Mouse (Mus musculus) myocyte (in vitro differentiated cells): Measurements from ENCODE around the gene Abhd17b.
A peak's percentile ranks its signal among the peaks of the same experiment; 100 is the strongest.

ENCODE experiments used
- CEBPB ChIP-seq: IDR thresholded peaks from 2 replicates; pipeline ENCODE4 v1.6.1; 2011; ENCODE audit warnings: mild to moderate bottlenecking, moderate library complexity; ENCODE audit not compliant: poor library complexity, insufficient read depth, severe bottlenecking
- E2F4 ChIP-seq: IDR thresholded peaks from one replicate; pipeline ENCODE4 v1.6.1; 2011; ENCODE audit warnings: mild to moderate bottlenecking, control low read depth, moderate library complexity; ENCODE audit not compliant: insufficient read depth
- MAX ChIP-seq: IDR thresholded peaks from one replicate; pipeline ENCODE4 v1.6.1; 2011; ENCODE audit warnings: low read depth, mild to moderate bottlenecking, control low read depth
- MYOG ChIP-seq, 3 experiments: IDR thresholded peaks; one replicate each; pipeline ENCODE4 v1.6.1; 2011; ENCODE audit warnings: control low read depth in 2 of 3, low read depth in 2 of 3, mild to moderate bottlenecking in 2 of 3; ENCODE audit not compliant: insufficient read length in 2 of 3, control insufficient read depth in 1 of 3, insufficient read depth in 1 of 3
- POLR2A ChIP-seq: IDR thresholded peaks from one replicate; pipeline ENCODE4 v1.6.1; 2011; ENCODE audit warnings: low read depth, mild to moderate bottlenecking, control low read depth, moderate library complexity; ENCODE audit not compliant: insufficient read length
- TCF3 ChIP-seq: IDR thresholded peaks from one replicate; pipeline ENCODE4 v1.6.1; 2011; ENCODE audit warnings: low read depth, control low read depth; ENCODE audit not compliant: insufficient read length

DNA sequence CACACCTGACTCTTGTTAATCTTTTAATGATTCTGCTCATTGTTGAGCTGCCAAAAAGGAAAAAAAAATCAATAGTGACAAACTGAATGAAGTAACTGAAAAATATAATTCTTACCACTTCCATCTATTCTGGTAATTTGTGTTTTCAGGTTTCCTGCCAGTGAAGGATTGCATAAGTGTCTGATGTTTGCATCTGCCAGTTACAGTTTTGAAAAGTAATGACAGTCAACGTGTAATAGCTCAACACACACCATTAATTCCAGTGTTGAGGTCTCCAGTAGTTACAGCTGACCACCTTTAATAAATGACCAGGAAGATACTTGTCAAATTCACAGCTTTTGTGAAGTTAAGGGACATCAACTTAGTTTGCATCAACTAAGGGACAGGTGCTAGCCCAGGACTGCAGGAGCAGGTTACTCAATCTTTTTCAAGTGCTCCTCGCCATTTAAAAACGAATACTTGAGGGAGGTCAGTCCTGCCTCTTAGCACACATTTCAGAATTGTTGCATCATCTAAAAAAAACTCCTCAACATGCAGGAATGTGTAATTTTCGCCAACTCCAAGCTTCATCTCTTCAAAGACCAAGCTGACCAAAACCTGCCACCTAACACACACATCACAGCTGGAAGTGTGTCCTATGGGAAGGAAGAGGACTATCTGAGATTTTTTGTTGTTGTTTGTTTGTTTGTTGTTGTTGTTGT, 10.9 kb downstream of the Abhd17b start:
- TF ChIP-seq MYOG (IDR thresholded peaks at IDR 0.05; ENCODE audit: control insufficient read depth in 1 of 3, insufficient read depth in 1 of 3, insufficient read length in 2 of 3, low read depth in 2 of 3) (no peak), E2F4 (no peak), POLR2A (no peak), CEBPB (peak; percentile 90), TCF3 (no peak), MAX (no peak)
